Comparison of ENCODE assay signal across 28 mouse cellular contexts in the genomic region with DNA sequence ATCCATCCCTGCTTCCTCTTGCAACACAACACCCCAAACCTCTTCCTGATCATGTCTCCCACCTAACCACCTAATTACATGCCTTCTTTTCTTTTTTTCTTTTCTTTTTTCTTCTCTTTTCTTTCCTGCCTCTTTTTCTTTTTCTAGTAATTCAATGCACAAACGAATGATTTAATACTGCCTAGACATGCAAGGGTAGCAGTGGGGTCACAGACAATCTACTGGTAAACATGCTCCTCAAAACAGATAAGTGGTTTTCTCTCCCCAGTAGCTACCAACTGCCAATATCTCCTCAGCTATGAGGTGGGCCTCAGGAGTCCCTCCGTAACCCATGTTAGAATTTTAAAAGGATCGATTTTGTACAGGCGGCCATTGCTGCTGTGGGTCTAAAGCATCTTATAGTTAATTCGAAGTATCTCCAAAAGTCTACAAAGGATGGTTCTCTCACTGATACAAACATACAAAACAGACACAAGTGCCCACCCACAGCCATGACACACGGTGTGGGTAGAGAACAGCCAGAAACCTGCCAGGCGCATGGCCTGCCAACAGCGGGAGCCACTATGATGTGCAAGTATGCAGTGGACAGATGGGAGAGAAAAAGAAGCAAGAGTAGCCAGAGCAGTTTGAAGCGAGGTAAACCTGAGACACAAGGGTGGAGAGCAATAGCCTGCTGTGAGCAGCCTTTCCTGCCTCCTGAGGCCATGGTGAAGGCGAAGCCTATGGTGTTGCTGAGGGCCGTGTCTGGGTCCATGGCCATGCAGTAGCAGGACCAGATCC.
A peak's percentile ranks its signal among the peaks of the same experiment; 100 is the strongest.
DNase-seq lines count a peak whose midpoint lies in the region; TF ChIP-seq lines count a peak whose summit lies in the region.
"Had no signal": no experiment of that assay in that cellular context is flagged by ENCODE, and none has a peak within 500 bp of the region (broad histone marks: within the 10 kb centered on the region; RNA-seq: fewer than 3 reads in every experiment).

No protein-coding gene starts in this region.

- no peak for TF ChIP-seq CTCF in embryonic fibroblast, embryonic 13.5 days (IDR thresholded peaks at IDR 0.05; ENCODE audit: borderline replicate concordance, insufficient read depth, low read length)

- peak overlapping the region; percentile 12; the same call in 1 of the 2 replicates for H3K27ac ChIP-seq in embryonic fibroblast, embryonic 13.5 days (ENCODE audit: insufficient read depth, low read length)
- H3K27ac ChIP-seq: embryonic facial prominence, embryonic 13.5 days; hindbrain, embryonic 13.5 days; kidney, postnatal 0 days; midbrain, embryonic 13.5 days; neural tube, embryonic 13.5 days; stomach, postnatal 0 days had no signal

- H3K4me3 ChIP-seq in embryonic fibroblast, embryonic 13.5 days (ENCODE audit: insufficient read depth, low read length): no peak overlapping the region
- H3K4me3 ChIP-seq: embryonic facial prominence, embryonic 13.5 days; erythroblast, embryonic 14.5 days; heart, embryonic 12.5 days; hindbrain, embryonic 13.5 days; megakaryocyte, embryonic 14.5 days; midbrain, embryonic 13.5 days; neural tube, embryonic 13.5 days had no signal

- DNase-seq in left cerebral cortex, adult 18-20 months (ENCODE audit: low spot score in 2 of 2): peak; percentile 45 to 67
- DNase-seq in left cerebral cortex, postnatal 14 days (ENCODE audit: low spot score in 2 of 2): no peak
- peak; percentile 42 to 49 for DNase-seq in right cerebral cortex, adult 2 months (ENCODE audit: low spot score in 2 of 2)
- DNase-seq in right cerebral cortex, postnatal 14 days: no peak
- DNase-seq in adrenal gland, adult 2 months: no peak
- no peak for DNase-seq in ovary, postnatal 36 days (ENCODE audit: low spot score)
- DNase-seq: adrenal gland, postnatal 14 days; cerebellum, adult 18-20 months; cerebellum, postnatal 36 days; gastrocnemius, postnatal 10 days; heart, postnatal 4 days; kidney, adult 8-10 months; kidney, postnatal 4 days; layer of hippocampus, postnatal 36 days; lung, postnatal 36 days; right cerebral cortex, postnatal 4 days; thymus, adult 18-20 months; thymus, postnatal 36 days had no signal

- 0 out of 2 replicates have a peak, but pooled peaks cover 7% of the 10 kb centered on the region for H3K4me1 ChIP-seq in embryonic fibroblast, embryonic 13.5 days (ENCODE audit: control insufficient read depth, insufficient read depth, low read length)
- H3K4me1 ChIP-seq: megakaryocyte, embryonic 14.5 days had no signal

- intact Hi-C loops in left cerebral cortex, postnatal 14 days (cut with DNase I): no loop called here

- TF ChIP-seq POLR2A in embryonic fibroblast, embryonic 13.5 days (IDR thresholded peaks at IDR 0.05; ENCODE audit: low read depth, low read length): no peak

Comparison
In these comparisons a context has a peak if more than half of its experiments do, and no peak if none do; other contexts are left out.
1. DNase-seq: peak in left cerebral cortex, adult 18-20 months (2 of 2) and right cerebral cortex, adult 2 months (2 of 2); none in left cerebral cortex, postnatal 14 days (0 of 2), right cerebral cortex, postnatal 14 days (single experiment), adrenal gland, adult 2 months (single experiment) and ovary, postnatal 36 days (single experiment).